Mouse (Mus musculus) hindbrain, embryonic 16.5 days (tissue): ENCODE data around the gene Prps1. TPM values are rescaled to one million over a fixed set of nuclear protein-coding genes. Genes with fewer than 3 reads are reported as not detected.

Experiments used
- ATAC-seq: fragments of 200-750 bp; cut with Nextera tagmentation; 2 replicates; pipeline ENCODE4 v1.8.0; 2017; ENCODE audit warnings: moderate TSS enrichment, moderate library complexity
- H3K27ac ChIP-seq: fragments of 300-500 bp; sonication (generic); 2 replicates; pipeline ENCODE4 v1.5.1; 2014; ENCODE audit warnings: low read depth, mild to moderate bottlenecking, control low read depth, low read length, moderate library complexity
- H3K27me3 ChIP-seq: fragments of 300-500 bp; sonication (generic); replicated peaks from 2 replicates; pipeline ENCODE4 v1.6.1; 2014; ENCODE audit warnings: low read length; ENCODE audit not compliant: control insufficient read depth, insufficient read depth
- H3K36me3 ChIP-seq: fragments of 300-500 bp; sonication (generic); 2 replicates; pipeline ENCODE4 v1.6.1; 2014; ENCODE audit warnings: mild to moderate bottlenecking, low read length, moderate library complexity, mixed read lengths; ENCODE audit not compliant: control insufficient read depth, insufficient read depth
- H3K4me1 ChIP-seq: fragments of 300-500 bp; sonication (generic); 2 replicates; pipeline ENCODE4 v1.6.1; 2014; ENCODE audit warnings: low read depth, low read length; ENCODE audit not compliant: control insufficient read depth, insufficient read depth
- H3K4me2 ChIP-seq: fragments of 300-500 bp; sonication (generic); 2 replicates; pipeline ENCODE4 v1.6.1; 2014; ENCODE audit warnings: mild to moderate bottlenecking, low read length, control low read depth, moderate library complexity
- H3K4me3 ChIP-seq: fragments of 300-500 bp; sonication (generic); 2 replicates; pipeline ENCODE4 v1.5.1; 2014; ENCODE audit warnings: mild to moderate bottlenecking, low read length, control low read depth, moderate library complexity
- H3K9ac ChIP-seq: fragments of 300-500 bp; sonication (generic); 2 replicates; pipeline ENCODE4 v1.6.1; 2014; ENCODE audit warnings: low read depth, mild to moderate bottlenecking, control low read depth, low read length, moderate library complexity
- H3K9me3 ChIP-seq: fragments of 300-500 bp; sonication (generic); 2 replicates; pipeline ENCODE4 v1.6.1; 2014; ENCODE audit warnings: mild to moderate bottlenecking, low read length, moderate library complexity; ENCODE audit not compliant: control insufficient read depth
- WGBS: fragments of 180-500 bp; shearing (Covaris S2); extraction: QIAGEN DNeasy Blood & Tissue Kit; methylation state at CpG from one replicate; pipeline ENCODE4 v1.1.7; 2014; 5-methylcytosine and 5-hydroxymethylcytosine counted together
- polyA plus RNA-seq: library from polyadenylated mRNA; unstranded; fragments of >200 nt; fragmentation: Nextera tagmentation; extraction: Ambion mirVana; gene quantifications from 2 replicates; pipeline ENCODE4 v1.2.1, GENCODE M21; 2015

The Prps1 gene
- polyA plus RNA-seq, 1 experiment from 2014 or later = 94.0 TPM

GRCm38 (mm10) chrX:140445551-140445950, 10.9 kb upstream of the Prps1 start:
- Histone ChIP-seq H3K36me3 (no peaks in the 10 kb centered on the region), H3K27me3 (no peaks in the 10 kb centered on the region), H3K4me1 (no peaks in the 10 kb centered on the region), H3K4me2 (no peak overlapping the region), H3K4me3 (no peak overlapping the region), H3K9me3 (no peaks in the 10 kb centered on the region), H3K27ac (no peak overlapping the region), H3K9ac (no peak overlapping the region)
- WGBS = 65% methylated on average over 13 of the region's 13 CpGs
- no peak for ATAC-seq

GRCm38 (mm10) chrX:140450071-140450470, 6.3 kb upstream of the Prps1 start:
- 89% methylated on average over 3 of the region's 3 CpGs for WGBS
- Histone ChIP-seq H3K27ac (no peak overlapping the region), H3K9me3 (no peaks in the 10 kb centered on the region), H3K9ac (no peak overlapping the region), H3K4me1 (no peaks in the 10 kb centered on the region), H3K27me3 (no peaks in the 10 kb centered on the region; the same call in 1 of the 2 replicates), H3K4me2 (no peak overlapping the region), H3K4me3 (no peak overlapping the region), H3K36me3 (no peaks in the 10 kb centered on the region)
- ATAC-seq = no peak

GRCm38 (mm10) chrX:140456751-140457491, 508 bp downstream of the Prps1 start:
- Histone ChIP-seq H3K9me3 (no peaks in the 10 kb centered on the region), H3K27ac (peak overlapping the region; percentile 74), H3K36me3 (no peaks in the 10 kb centered on the region), H3K9ac (peak overlapping the region; percentile 66), H3K4me2 (peak overlapping the region; percentile 58), H3K4me3 (peak overlapping the region; percentile 59), H3K27me3 (no peaks in the 10 kb centered on the region; the same call in 1 of the 2 replicates), H3K4me1 (no peaks in the 10 kb centered on the region)
- peak; percentile 74 for ATAC-seq
- 15% methylated on average over 39 of the region's 39 CpGs for WGBS

GRCm38 (mm10) chrX:140457502-140457901, 1.1 kb downstream of the Prps1 start:
- Histone ChIP-seq H3K27me3 (no peaks in the 10 kb centered on the region; the same call in 1 of the 2 replicates), H3K36me3 (no peaks in the 10 kb centered on the region), H3K27ac (no peak overlapping the region; the same call in 1 of the 2 replicates), H3K4me3 (peak overlapping the region; percentile 59), H3K9me3 (no peaks in the 10 kb centered on the region), H3K4me1 (no peaks in the 10 kb centered on the region), H3K9ac (peak overlapping the region; percentile 66), H3K4me2 (peak overlapping the region; percentile 58)
- WGBS = 18% methylated on average over 12 of the region's 12 CpGs
- ATAC-seq = 0 out of 2 replicates have a peak, but pooled peaks have one; percentile 11

- no peak overlapping the region for H3K4me2 ChIP-seq
- 91% methylated on average over 6 of the region's 6 CpGs for WGBS
Measured at GRCm38 (mm10) chrX:140478231-140478630, 21.8 kb downstream of the Prps1 start.

GRCm38 (mm10) chrX:140479171-140479570, 22.8 kb downstream of the Prps1 start:
- no peaks in the 10 kb centered on the region for H3K36me3 ChIP-seq
- H3K27me3 ChIP-seq = no peaks in the 10 kb centered on the region; the same call in 1 of the 2 replicates
- no peak overlapping the region for H3K27ac ChIP-seq
- no peak overlapping the region for H3K9ac ChIP-seq
- no peaks in the 10 kb centered on the region for H3K4me1 ChIP-seq
- no peak overlapping the region for H3K4me2 ChIP-seq
- no peaks in the 10 kb centered on the region for H3K9me3 ChIP-seq
- H3K4me3 ChIP-seq = no peak overlapping the region
- WGBS = 57% methylated on average over 5 of the region's 5 CpGs
- ATAC-seq = no peak

More at GRCm38 (mm10) chrX:140478231-140478630, 21.8 kb downstream of the Prps1 start:
- no peaks in the 10 kb centered on the region; the same call in 1 of the 2 replicates for H3K27me3 ChIP-seq
- no peaks in the 10 kb centered on the region for H3K9me3 ChIP-seq
- H3K9ac ChIP-seq = no peak overlapping the region
- H3K36me3 ChIP-seq = no peaks in the 10 kb centered on the region
- ATAC-seq = no peak
- no peak overlapping the region for H3K4me3 ChIP-seq
- H3K27ac ChIP-seq = no peak overlapping the region
- H3K4me1 ChIP-seq = no peaks in the 10 kb centered on the region

- ATAC-seq = no peak
- no peak overlapping the region for H3K27ac ChIP-seq
- H3K4me2 ChIP-seq = no peak overlapping the region
- peaks cover 6% of the 10 kb centered on the region for H3K27me3 ChIP-seq
- H3K36me3 ChIP-seq = no peaks in the 10 kb centered on the region
- WGBS = 93% methylated on average over 1 of the region's 1 CpGs
- no peak overlapping the region for H3K9ac ChIP-seq
- H3K9me3 ChIP-seq = no peaks in the 10 kb centered on the region
- no peaks in the 10 kb centered on the region for H3K4me1 ChIP-seq
- no peak overlapping the region for H3K4me3 ChIP-seq
Measured at GRCm38 (mm10) chrX:140489174-140489573, 32.8 kb downstream of the Prps1 start.

GRCm38 (mm10) chrX:140490203-140490602, 33.8 kb downstream of the Prps1 start:
- no peak overlapping the region for H3K9ac ChIP-seq
- no peak for ATAC-seq
- H3K9me3 ChIP-seq = no peaks in the 10 kb centered on the region
- 95% methylated on average over 3 of the region's 3 CpGs for WGBS
- no peaks in the 10 kb centered on the region for H3K4me1 ChIP-seq
- no peak overlapping the region for H3K4me2 ChIP-seq
- H3K36me3 ChIP-seq = no peaks in the 10 kb centered on the region
- peaks cover 8% of the 10 kb centered on the region for H3K27me3 ChIP-seq
- no peak overlapping the region for H3K4me3 ChIP-seq
- no peak overlapping the region for H3K27ac ChIP-seq

- Histone ChIP-seq H3K9ac (no peak overlapping the region), H3K4me3 (no peak overlapping the region), H3K36me3 (no peaks in the 10 kb centered on the region), H3K27me3 (peaks cover 8% of the 10 kb centered on the region), H3K27ac (no peak overlapping the region), H3K4me2 (no peak overlapping the region), H3K4me1 (no peaks in the 10 kb centered on the region), H3K9me3 (no peaks in the 10 kb centered on the region)
- no peak for ATAC-seq
- WGBS = 60% methylated on average over 10 of the region's 10 CpGs
Measured at GRCm38 (mm10) chrX:140491884-140492571, 35.6 kb downstream of the Prps1 start.
